Mouse (Mus musculus) neural tube, embryonic 11.5 days (tissue): Measurements from ENCODE around the gene Cdk5rap3. TPM values are rescaled to one million over a fixed set of nuclear protein-coding genes. Genes with fewer than 3 reads are reported as not detected.

Experiments
- ATAC-seq: fragments of 200-750 bp; cut with Nextera tagmentation; 2 replicates; pipeline ENCODE4 v1.8.0; 2017; ENCODE audit warnings: moderate number of reproducible peaks, mild to moderate bottlenecking, moderate TSS enrichment, moderate library complexity; ENCODE audit not compliant: insufficient read depth, low FRiP score, low TSS enrichment
- DNase-seq: peaks from one replicate; pipeline ENCODE4 v3.0.0-alpha.2; 2015; ENCODE audit warnings: low spot score
- H3K27ac ChIP-seq: fragments of 300-500 bp; sonication (generic); 2 replicates; pipeline ENCODE4 v1.5.1; 2014; ENCODE audit warnings: low read depth, mild to moderate bottlenecking, low read length
- H3K27me3 ChIP-seq: fragments of 300-500 bp; sonication (generic); 2 replicates; pipeline ENCODE4 v1.6.1; 2014; ENCODE audit warnings: mild to moderate bottlenecking, low read length, mixed read lengths; ENCODE audit not compliant: control insufficient read depth, insufficient read depth
- H3K36me3 ChIP-seq: fragments of 300-500 bp; sonication (generic); 2 replicates; pipeline ENCODE4 v1.6.1; 2014; ENCODE audit warnings: mild to moderate bottlenecking, low read length, moderate library complexity, mixed read lengths; ENCODE audit not compliant: control insufficient read depth, insufficient read depth
- H3K4me1 ChIP-seq: fragments of 300-500 bp; sonication (generic); 2 replicates; pipeline ENCODE4 v1.6.1; 2014; ENCODE audit warnings: low read length, mixed read lengths; ENCODE audit not compliant: control insufficient read depth, insufficient read depth
- H3K4me2 ChIP-seq: fragments of 300-500 bp; sonication (generic); 2 replicates; pipeline ENCODE4 v1.6.1; 2014; ENCODE audit warnings: low read depth, mild to moderate bottlenecking, moderate library complexity
- H3K4me3 ChIP-seq: fragments of 300-500 bp; sonication (generic); 2 replicates; pipeline ENCODE4 v1.5.1; 2014; ENCODE audit warnings: low read depth, low read length
- H3K9ac ChIP-seq: fragments of 300-500 bp; sonication (generic); 2 replicates; pipeline ENCODE4 v1.6.1; 2014; ENCODE audit warnings: mild to moderate bottlenecking, low read length
- H3K9me3 ChIP-seq: fragments of 300-500 bp; sonication (generic); 2 replicates; pipeline ENCODE4 v1.6.1; 2016; ENCODE audit warnings: low read length; ENCODE audit not compliant: control insufficient read depth
- WGBS: fragments of 180-500 bp; shearing (Covaris S2); extraction: QIAGEN DNeasy Blood & Tissue Kit; methylation state at CpG from one replicate; pipeline ENCODE4 v1.1.7; 2014; 5-methylcytosine and 5-hydroxymethylcytosine counted together
- polyA plus RNA-seq: library from polyadenylated mRNA; unstranded; fragments of >200 nt; fragmentation: Nextera tagmentation; extraction: Ambion mirVana; gene quantifications from 2 replicates; pipeline ENCODE4 v1.2.1, GENCODE M21; 2014

Cdk5rap3 gene
- polyA plus RNA-seq, 1 experiment from 2014 or later = 92.7 TPM

- H3K36me3 ChIP-seq = peaks cover 2% of the 10 kb centered on the region; the same call in 1 of the 2 replicates
- H3K4me3 ChIP-seq = no peak overlapping the region
- no peaks in the 10 kb centered on the region for H3K27me3 ChIP-seq
- 26% methylated on average over 7 of the region's 7 CpGs for WGBS
- no peak overlapping the region for H3K9ac ChIP-seq
- H3K27ac ChIP-seq = no peak overlapping the region
- H3K4me1 ChIP-seq = peaks cover 37% of the 10 kb centered on the region
- peak; percentile 87 for DNase-seq
- ATAC-seq = peak; percentile 24; the same call in 1 of the 2 replicates
- H3K4me2 ChIP-seq = no peak overlapping the region
- no peaks in the 10 kb centered on the region for H3K9me3 ChIP-seq
Observed at GRCm38 (mm10) chr11:96910003-96910402, 6.3 kb downstream of the Cdk5rap3 start.

- Histone ChIP-seq H3K4me2 (no peak overlapping the region), H3K4me1 (peaks cover 42% of the 10 kb centered on the region), H3K4me3 (no peak overlapping the region), H3K9ac (peak overlapping the region; percentile 14; the same call in 1 of the 2 replicates), H3K27me3 (no peaks in the 10 kb centered on the region), H3K9me3 (no peaks in the 10 kb centered on the region), H3K36me3 (peaks cover 2% of the 10 kb centered on the region; the same call in 1 of the 2 replicates), H3K27ac (peak overlapping the region; percentile 89)
- DNase-seq (no peak), ATAC-seq (no peak)
- 88% methylated on average over 12 of the region's 12 CpGs for WGBS
Observed at GRCm38 (mm10) chr11:96908594-96908993, 7.7 kb downstream of the Cdk5rap3 start.

GRCm38 (mm10) chr11:96906431-96907161 is 9.7 kb downstream of the Cdk5rap3 start:
- DNase-seq (peak; percentile 69), ATAC-seq (no peak)
- Histone ChIP-seq H3K4me1 (peaks cover 59% of the 10 kb centered on the region), H3K9ac (peak overlapping the region; percentile 41), H3K27ac (peak overlapping the region; percentile 89), H3K4me3 (no peak overlapping the region), H3K9me3 (no peaks in the 10 kb centered on the region), H3K27me3 (no peaks in the 10 kb centered on the region), H3K4me2 (no peak overlapping the region), H3K36me3 (peaks cover 2% of the 10 kb centered on the region; the same call in 1 of the 2 replicates)
- 20% methylated on average over 15 of the region's 15 CpGs for WGBS

GRCm38 (mm10) chr11:96902639-96903635 is 13.4 kb downstream of the Cdk5rap3 start:
- H3K36me3 ChIP-seq = no peaks in the 10 kb centered on the region; the same call in 1 of the 2 replicates
- DNase-seq (peak; percentile 91), ATAC-seq (peak; percentile 81)
- H3K9me3 ChIP-seq = no peaks in the 10 kb centered on the region
- H3K4me3 ChIP-seq = no peak overlapping the region
- WGBS = 3% methylated on average over 16 of the region's 16 CpGs
- H3K4me1 ChIP-seq = peaks cover 72% of the 10 kb centered on the region
- H3K4me2 ChIP-seq = no peak overlapping the region
- H3K27ac ChIP-seq = peak overlapping the region; percentile 93
- no peaks in the 10 kb centered on the region for H3K27me3 ChIP-seq
- peak overlapping the region; percentile 27 for H3K9ac ChIP-seq

- DNase-seq (no peak), ATAC-seq (no peak)
- 36% methylated on average over 9 of the region's 9 CpGs for WGBS
- Histone ChIP-seq H3K27ac (peak overlapping the region; percentile 95), H3K9me3 (no peaks in the 10 kb centered on the region), H3K4me3 (no peak overlapping the region), H3K36me3 (no peaks in the 10 kb centered on the region), H3K4me1 (peaks cover 69% of the 10 kb centered on the region), H3K9ac (0 out of 2 replicates have a peak overlapping the region, but pooled peaks have one; percentile 1), H3K4me2 (no peak overlapping the region), H3K27me3 (no peaks in the 10 kb centered on the region)
Observed at GRCm38 (mm10) chr11:96901332-96901731, 15.0 kb downstream of the Cdk5rap3 start.

GRCm38 (mm10) chr11:96899449-96900306 is 16.6 kb downstream of the Cdk5rap3 start:
- H3K9ac ChIP-seq = peak overlapping the region; percentile 5; the same call in 1 of the 2 replicates
- H3K27ac ChIP-seq = peak overlapping the region; percentile 95
- peaks cover 61% of the 10 kb centered on the region for H3K4me1 ChIP-seq
- peak; percentile 90 for DNase-seq
- no peak overlapping the region for H3K4me3 ChIP-seq
- no peaks in the 10 kb centered on the region for H3K27me3 ChIP-seq
- H3K36me3 ChIP-seq = no peaks in the 10 kb centered on the region
- peak; percentile 77 for ATAC-seq
- no peaks in the 10 kb centered on the region for H3K9me3 ChIP-seq
- WGBS = 21% methylated on average over 12 of the region's 13 CpGs
- peak overlapping the region; percentile 23 for H3K4me2 ChIP-seq

- Histone ChIP-seq H3K9ac (no peak overlapping the region), H3K4me2 (no peak overlapping the region), H3K4me3 (no peak overlapping the region), H3K9me3 (no peaks in the 10 kb centered on the region), H3K27me3 (no peaks in the 10 kb centered on the region), H3K36me3 (no peaks in the 10 kb centered on the region), H3K27ac (peak overlapping the region; percentile 74), H3K4me1 (peaks cover 54% of the 10 kb centered on the region)
- DNase-seq (no peak), ATAC-seq (no peak)
- 96% methylated on average over 4 of the region's 4 CpGs for WGBS
Observed at GRCm38 (mm10) chr11:96895886-96896285, 20.4 kb downstream of the Cdk5rap3 start.
